23 mouse cellular contexts compared by ENCODE assay signal in genomic region chr10:117654576-117655123, GRCm38 (mm10). TPM values are rescaled to one million over a fixed set of nuclear protein-coding genes. Genes with fewer than 3 reads are reported as not detected.
A peak's percentile ranks its signal among the peaks of the same experiment; 100 is the strongest.
DNase-seq lines count a peak whose midpoint lies in the region; ATAC-seq and TF ChIP-seq lines count a peak whose summit lies in the region.
"Had no signal": no experiment of that assay in that cellular context is flagged by ENCODE, and none has a peak within 500 bp of the region (broad histone marks: within the 10 kb centered on the region; RNA-seq: fewer than 3 reads in every experiment).

No protein-coding gene starts in this region.

- DNase-seq in liver, adult 2 months (ENCODE audit: extremely low read depth, low read depth, low spot score), result peak; percentile 56
- DNase-seq in 3T3-L1 (ENCODE audit: low read depth, low spot score), result peak; percentile 91
- DNase-seq in adipocyte (ENCODE audit: low spot score), result peak; percentile 93
- no peak for DNase-seq in cerebellum, postnatal 36 days
- DNase-seq: adrenal gland, adult 2 months; adrenal gland, adult 8-10 months; adrenal gland, postnatal 10 days; adrenal gland, postnatal 14 days; adrenal gland, postnatal 25 days; adrenal gland, postnatal 36 days; B cell, adult 2 months; cerebellum, adult 11 months; cerebellum, adult 11-12 months; cerebellum, adult 18-20 months; cerebellum, adult 2 months; cerebellum, adult 8-10 months had no signal

- WGBS in liver, adult 2 months, result 11% methylated on average over 3 of the region's 3 CpGs
- 58% methylated on average over 3 of the region's 3 CpGs for WGBS in liver, embryonic 12.5 days (ENCODE audit: insufficient replicate concordance)

- no peak overlapping the region for H3K4me3 ChIP-seq in liver, adult 2 months (ENCODE audit: insufficient read depth, low read depth, low read length)
- H3K4me3 ChIP-seq in liver, embryonic 12.5 days, result no peak overlapping the region

- H3K4me1 ChIP-seq in liver, adult 2 months (ENCODE audit: control insufficient read depth, insufficient read depth, low read length), result peaks cover 5% of the 10 kb centered on the region
- no peaks in the 10 kb centered on the region for H3K4me1 ChIP-seq in liver, embryonic 12.5 days

- no peaks in the 10 kb centered on the region for H3K9me3 ChIP-seq in liver, embryonic 12.5 days (replicated peaks)
- H3K9me3 ChIP-seq: G1E had no signal

- no peaks in the 10 kb centered on the region for H3K36me3 ChIP-seq in liver, adult 2 months (ENCODE audit: control insufficient read depth, insufficient read depth, low read length)
- H3K36me3 ChIP-seq in liver, embryonic 12.5 days, result no peaks in the 10 kb centered on the region
- H3K36me3 ChIP-seq: G1E had no signal

- TF ChIP-seq POLR2A in liver, adult 2 months (IDR thresholded peaks at IDR 0.05; ENCODE audit: extremely low read depth, insufficient read depth, low read length), result no peak

- H3K27me3 ChIP-seq in liver, adult 2 months (ENCODE audit: control insufficient read depth, insufficient read depth, low read length), result no peaks in the 10 kb centered on the region
- no peaks in the 10 kb centered on the region for H3K27me3 ChIP-seq in liver, embryonic 12.5 days (replicated peaks)
- H3K27me3 ChIP-seq: CH12.LX, Patski had no signal

- H3K4me2 ChIP-seq in liver, embryonic 12.5 days, result no peak overlapping the region

- H3K27ac ChIP-seq in liver, adult 2 months (replicated peaks; ENCODE audit: insufficient read depth, low read depth, low read length), result no peak overlapping the region
- H3K27ac ChIP-seq in liver, embryonic 12.5 days, result no peak overlapping the region

- H3K9ac ChIP-seq in liver, adult 2 months (ENCODE audit: low read depth, low read length), result no peak overlapping the region
- H3K9ac ChIP-seq in liver, embryonic 12.5 days, result no peak overlapping the region

- no peaks in the 10 kb centered on the region for H3K79me2 ChIP-seq in liver, adult 2 months (ENCODE audit: control insufficient read depth, insufficient read depth, low read length)

- ATAC-seq in liver, embryonic 12.5 days, result no peak
- ATAC-seq in erythroblast, adult 5-6 weeks (replicated peaks; ENCODE audit: low FRiP score, poor library complexity, severe bottlenecking), result no peak
- ATAC-seq: activated CD4-positive, CD25-positive, alpha-beta regulatory T cell, adult 4 months; CD4-positive, CD25-positive, alpha-beta regulatory T cell, adult 4 months; Patski had no signal

- no peak for TF ChIP-seq CTCF in liver, adult 2 months (IDR thresholded peaks at IDR 0.05; ENCODE audit: low read depth, low read length)

RNA-seq across cellular contexts. Expression of gene Cpm, which starts 25.4 kb away (rescaled TPM):
- 1.4 and 1.7 TPM in 2 replicates for total RNA-seq in liver, adult 2 months (2014; rRNA removed)
- 0.76 and 0.80 TPM in 2 replicates for polyA plus RNA-seq in liver, adult 2 months (2012; rRNA removed)
- polyA plus RNA-seq in liver, embryonic 12.5 days (2016; fragmentation: Nextera tagmentation; extraction: Ambion mirVana), result 29.8 and 30.7 TPM in 2 replicates
- 0.63 TPM in 1 of 2 replicates, not detected in the other for total RNA-seq in erythroblast, adult 5-6 weeks (2015; ENCODE audit: low replicate concordance)
- 0.60 TPM in 1 of 2 replicates, not detected in the other for total RNA-seq in erythroblast, adult 5-6 weeks (2017; ENCODE audit: low replicate concordance)
- polyA plus RNA-seq: G1E had no signal

RNA-seq across cellular contexts. Expression of gene Mdm2, which starts 55.9 kb away (rescaled TPM):
- 24.6 and 27.7 TPM in 2 replicates for total RNA-seq in liver, adult 2 months (2014; rRNA removed)
- polyA plus RNA-seq in liver, adult 2 months (2012; rRNA removed), result 18.2 and 19.8 TPM in 2 replicates
- polyA plus RNA-seq in liver, embryonic 12.5 days (2016; fragmentation: Nextera tagmentation; extraction: Ambion mirVana), result 35.6 and 36.9 TPM in 2 replicates
- total RNA-seq in erythroblast, adult 5-6 weeks (2015; ENCODE audit: low replicate concordance), result 29.8 and 38.7 TPM in 2 replicates
- 28.7 and 41.1 TPM in 2 replicates for total RNA-seq in erythroblast, adult 5-6 weeks (2017; ENCODE audit: low replicate concordance)

Comparison
In these comparisons a context has a peak if more than half of its experiments do, and no peak if none do; other contexts are left out.
1. DNase-seq: peak in liver, adult 2 months (single experiment), 3T3-L1 (single experiment) and adipocyte (single experiment); none in cerebellum, postnatal 36 days (0 of 2).